Mouse (Mus musculus): ENCODE results near the gene Esyt2.

The Esyt2 gene

GRCm38 (mm10) chr12:116280149-116280652, 795 bp upstream of the Esyt2 start:
- no peak for DNase-seq (ENCODE audit: low spot score in 2 of 2)

- peak; percentile 12 to 35 for DNase-seq (ENCODE audit: low spot score in 2 of 2)
These were observed 658 bp downstream of the Esyt2 start for GRCm38 (mm10) chr12:116281427-116282281.

- no peak for DNase-seq (ENCODE audit: low spot score in 2 of 2)
These were observed 1.9 kb downstream of the Esyt2 start for GRCm38 (mm10) chr12:116282856-116283255.

- no peak for DNase-seq (ENCODE audit: low spot score in 2 of 2)
These were observed 2.5 kb downstream of the Esyt2 start for GRCm38 (mm10) chr12:116283511-116283910.

GRCm38 (mm10) chr12:116293185-116293584, 12.2 kb downstream of the Esyt2 start:
- no peak for DNase-seq (ENCODE audit: low spot score in 2 of 2)

- DNase-seq (ENCODE audit: low spot score in 2 of 2) = peak; percentile 27 to 30
These were observed 12.8 kb downstream of the Esyt2 start for GRCm38 (mm10) chr12:116293599-116294292.

- DNase-seq (ENCODE audit: low spot score in 2 of 2) = no peak
These were observed 18.9 kb downstream of the Esyt2 start for GRCm38 (mm10) chr12:116299906-116300305.

GRCm38 (mm10) chr12:116302181-116302580, 21.2 kb downstream of the Esyt2 start:
- no peak for DNase-seq (ENCODE audit: low spot score in 2 of 2)

GRCm38 (mm10) chr12:116306042-116306441, 25.0 kb downstream of the Esyt2 start:
- DNase-seq (ENCODE audit: low spot score in 2 of 2) = peak in 1 of 2 experiments; percentile 19

- DNase-seq (ENCODE audit: low spot score in 2 of 2) = no peak
These were observed 26.9 kb downstream of the Esyt2 start for GRCm38 (mm10) chr12:116307870-116308269.

- no peak for DNase-seq (ENCODE audit: low spot score in 2 of 2)
These were observed 27.6 kb downstream of the Esyt2 start for GRCm38 (mm10) chr12:116308612-116309011.

GRCm38 (mm10) chr12:116313816-116314215, 32.8 kb downstream of the Esyt2 start:
- DNase-seq (ENCODE audit: low spot score in 2 of 2) = no peak

- no peak for DNase-seq (ENCODE audit: low spot score in 2 of 2)
These were observed 34.5 kb downstream of the Esyt2 start for GRCm38 (mm10) chr12:116315498-116315897.

- no peak for DNase-seq (ENCODE audit: low spot score in 2 of 2)
These were observed 36.8 kb downstream of the Esyt2 start for GRCm38 (mm10) chr12:116317818-116318217.

GRCm38 (mm10) chr12:116325545-116325944, 44.5 kb downstream of the Esyt2 start:
- DNase-seq (ENCODE audit: low spot score in 2 of 2) = peak; percentile 16 to 33

- DNase-seq (ENCODE audit: low spot score in 2 of 2) = peak; percentile 36 to 42
These were observed 45.2 kb downstream of the Esyt2 start for GRCm38 (mm10) chr12:116326159-116326558.

- no peak for DNase-seq (ENCODE audit: low spot score in 2 of 2)
These were observed 53.3 kb downstream of the Esyt2 start for GRCm38 (mm10) chr12:116334253-116334652.

- DNase-seq (ENCODE audit: low spot score in 2 of 2) = no peak
These were observed 59.2 kb downstream of the Esyt2 start for GRCm38 (mm10) chr12:116340160-116340559.

- DNase-seq (ENCODE audit: low spot score in 2 of 2) = no peak
These were observed 67.8 kb downstream of the Esyt2 start for GRCm38 (mm10) chr12:116348755-116349286.

GRCm38 (mm10) chr12:116349376-116349775, 68.4 kb downstream of the Esyt2 start:
- DNase-seq (ENCODE audit: low spot score in 2 of 2) = no peak

GRCm38 (mm10) chr12:116351022-116351421, 70.0 kb downstream of the Esyt2 start:
- no peak for DNase-seq (ENCODE audit: low spot score in 2 of 2)

GRCm38 (mm10) chr12:116352404-116352803, 71.4 kb downstream of the Esyt2 start:
- DNase-seq (ENCODE audit: low spot score in 2 of 2) = no peak

Measured in heart, adult 9 months (tissue).